In the genomic region with DNA sequence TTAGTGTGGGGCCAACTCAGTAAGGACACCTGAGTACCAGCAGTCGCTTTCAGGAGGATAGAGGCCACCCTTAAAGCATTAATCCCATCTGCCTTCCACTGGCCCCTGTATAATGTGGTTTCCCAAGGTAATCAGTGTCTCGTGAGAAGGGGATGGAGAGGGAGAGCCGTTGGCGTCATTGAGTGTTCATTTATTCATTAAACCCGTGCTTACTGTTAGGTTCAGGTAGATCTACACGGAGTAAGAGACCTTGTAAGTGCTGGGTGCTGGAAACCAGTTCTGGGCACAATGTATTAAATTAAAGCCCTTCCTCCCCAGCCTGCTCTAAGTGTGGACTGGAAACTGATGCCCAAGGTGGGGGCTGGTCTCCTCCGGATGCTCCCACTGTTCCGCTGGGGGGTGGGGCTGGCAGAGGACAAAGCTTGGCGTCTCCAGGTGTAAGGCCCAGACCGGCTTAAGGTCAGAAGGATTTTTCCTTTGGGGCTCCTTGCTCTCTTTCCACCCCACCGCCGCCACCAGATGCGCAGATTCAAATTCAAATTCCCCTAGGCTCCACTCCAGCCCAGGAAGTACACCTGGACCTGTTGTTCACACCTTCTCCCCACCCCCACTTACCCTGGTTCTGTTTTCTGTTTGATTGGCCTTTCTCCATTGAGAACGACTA, we compare ENCODE assay signal across 8 mouse cellular contexts. TPM values are rescaled to one million over a fixed set of nuclear protein-coding genes. Genes with fewer than 3 reads are reported as not detected.
DNase-seq lines count a peak whose midpoint lies in the region; ATAC-seq and TF ChIP-seq lines count a peak whose summit lies in the region.

No protein-coding gene starts in this region.

- H3K4me1 ChIP-seq in forebrain, embryonic 12.5 days, result peaks cover 79% of the 10 kb centered on the region
- H3K4me1 ChIP-seq in forebrain, postnatal 0 days (ENCODE audit: insufficient read depth), result peaks cover 33% of the 10 kb centered on the region
- peaks cover 82% of the 10 kb centered on the region for H3K4me1 ChIP-seq in lung, embryonic 15.5 days
- H3K4me1 ChIP-seq in intestine, postnatal 0 days (replicated peaks; ENCODE audit: control insufficient read depth, insufficient read depth, low read length), result 0 out of 2 replicates have a peak, but pooled peaks cover 4% of the 10 kb centered on the region
- H3K4me1 ChIP-seq in stomach, embryonic 14.5 days (ENCODE audit: control insufficient read depth, insufficient read depth, low read length), result peaks cover 74% of the 10 kb centered on the region

- H3K27ac ChIP-seq in forebrain, embryonic 12.5 days, result no peak overlapping the region
- H3K27ac ChIP-seq in forebrain, postnatal 0 days (ENCODE audit: low read depth, low read length), result no peak overlapping the region
- peak overlapping the region; percentile 95 for H3K27ac ChIP-seq in lung, embryonic 15.5 days
- H3K27ac ChIP-seq in intestine, postnatal 0 days (ENCODE audit: low read depth, low read length), result no peak overlapping the region
- peak overlapping the region; percentile 52; the same call in 1 of the 2 replicates for H3K27ac ChIP-seq in stomach, embryonic 14.5 days (ENCODE audit: low read length)

- H3K9ac ChIP-seq in forebrain, embryonic 12.5 days, result no peak overlapping the region
- no peak overlapping the region for H3K9ac ChIP-seq in forebrain, postnatal 0 days
- H3K9ac ChIP-seq in lung, embryonic 15.5 days, result peak overlapping the region; percentile 67; the same call in 1 of the 2 replicates
- H3K9ac ChIP-seq in intestine, postnatal 0 days (ENCODE audit: low read depth, low read length), result no peak overlapping the region
- H3K9ac ChIP-seq in stomach, embryonic 14.5 days (replicated peaks; ENCODE audit: low read depth, low read length), result 0 out of 2 replicates have a peak overlapping the region, but pooled peaks have one; percentile 18

- no peak overlapping the region for H3K4me3 ChIP-seq in forebrain, embryonic 12.5 days (replicated peaks)
- no peak overlapping the region for H3K4me3 ChIP-seq in forebrain, postnatal 0 days (ENCODE audit: low read depth, low read length)
- peak overlapping the region; percentile 60 for H3K4me3 ChIP-seq in lung, embryonic 15.5 days
- H3K4me3 ChIP-seq in intestine, postnatal 0 days (ENCODE audit: low read depth, low read length), result no peak overlapping the region
- H3K4me3 ChIP-seq in stomach, embryonic 14.5 days (ENCODE audit: low read depth, low read length), result peak overlapping the region; percentile 68

- H3K36me3 ChIP-seq in forebrain, embryonic 12.5 days (replicated peaks), result no peaks in the 10 kb centered on the region
- H3K36me3 ChIP-seq in forebrain, postnatal 0 days (ENCODE audit: insufficient read depth), result no peaks in the 10 kb centered on the region
- no peaks in the 10 kb centered on the region for H3K36me3 ChIP-seq in lung, embryonic 15.5 days
- peaks cover 8% of the 10 kb centered on the region for H3K36me3 ChIP-seq in intestine, postnatal 0 days (ENCODE audit: control insufficient read depth, insufficient read depth)
- H3K36me3 ChIP-seq in stomach, embryonic 14.5 days (ENCODE audit: control insufficient read depth, insufficient read depth, low read length), result peaks cover 2% of the 10 kb centered on the region; the same call in 1 of the 2 replicates

- WGBS in forebrain, embryonic 12.5 days, result 27% methylated on average over 14 of the region's 14 CpGs
- WGBS in forebrain, postnatal 0 days, result 55% methylated on average over 14 of the region's 14 CpGs
- 47% methylated on average over 14 of the region's 14 CpGs for WGBS in lung, embryonic 15.5 days
- WGBS in intestine, postnatal 0 days, result 73% methylated on average over 14 of the region's 14 CpGs
- whole genome bisulfite sequencing in stomach, embryonic 14.5 days, result 44% methylated on average over 14 of the region's 14 CpGs

- H3K4me2 ChIP-seq in forebrain, embryonic 12.5 days, result peak overlapping the region; percentile 100; the same call in 1 of the 2 replicates
- no peak overlapping the region for H3K4me2 ChIP-seq in forebrain, postnatal 0 days (ENCODE audit: low read depth)
- peak overlapping the region; percentile 94 for H3K4me2 ChIP-seq in lung, embryonic 15.5 days
- peak overlapping the region; percentile 99; the same call in 1 of the 2 replicates for H3K4me2 ChIP-seq in intestine, postnatal 0 days (replicated peaks; ENCODE audit: low read depth)
- H3K4me2 ChIP-seq in stomach, embryonic 14.5 days (replicated peaks; ENCODE audit: low read depth, low read length), result peak overlapping the region; percentile 100

- no peak for TF ChIP-seq CTCF in forebrain, postnatal 0 days (IDR thresholded peaks at IDR 0.05; ENCODE audit: low read depth)
- no peak for TF ChIP-seq CTCF in intestine, postnatal 0 days (IDR thresholded peaks at IDR 0.05; ENCODE audit: low read depth)

- no peaks in the 10 kb centered on the region for H3K9me3 ChIP-seq in forebrain, embryonic 12.5 days
- H3K9me3 ChIP-seq in forebrain, postnatal 0 days (ENCODE audit: low read length), result no peaks in the 10 kb centered on the region
- no peaks in the 10 kb centered on the region for H3K9me3 ChIP-seq in lung, embryonic 15.5 days
- H3K9me3 ChIP-seq in intestine, postnatal 0 days (ENCODE audit: control insufficient read depth), result no peaks in the 10 kb centered on the region
- no peaks in the 10 kb centered on the region for H3K9me3 ChIP-seq in stomach, embryonic 14.5 days (ENCODE audit: control insufficient read depth, low read depth, low read length)

- H3K27me3 ChIP-seq in forebrain, embryonic 12.5 days, result peaks cover 75% of the 10 kb centered on the region
- no peaks in the 10 kb centered on the region for H3K27me3 ChIP-seq in forebrain, postnatal 0 days (ENCODE audit: insufficient read depth, low read length)
- H3K27me3 ChIP-seq in lung, embryonic 15.5 days, result no peaks in the 10 kb centered on the region
- H3K27me3 ChIP-seq in intestine, postnatal 0 days (replicated peaks; ENCODE audit: control insufficient read depth, insufficient read depth, low read length), result no peaks in the 10 kb centered on the region
- H3K27me3 ChIP-seq in stomach, embryonic 14.5 days (ENCODE audit: control insufficient read depth, insufficient read depth, low read length), result no peaks in the 10 kb centered on the region

- ATAC-seq in forebrain, embryonic 12.5 days (ENCODE audit: low FRiP score), result no peak
- no peak for ATAC-seq in forebrain, postnatal 0 days
- no peak for ATAC-seq in lung, embryonic 15.5 days (ENCODE audit: borderline replicate concordance, extremely low read depth, low FRiP score, low TSS enrichment)
- no peak for ATAC-seq in intestine, postnatal 0 days
- no peak for ATAC-seq in stomach, embryonic 14.5 days (ENCODE audit: insufficient number of reproducible peaks, insufficient read depth, low FRiP score, low read depth)

- no peak for DNase-seq in forebrain, postnatal 0 days
- DNase-seq in lung, postnatal 14 days, result no peak
- no peak for DNase-seq in cerebellum, adult 8-10 months
- no peak for DNase-seq in frontal cortex, adult 2 months (ENCODE audit: extremely low spot score in 1 of 2, low spot score in 1 of 2)

RNA-seq across cellular contexts. Expression of gene Ahdc1, which starts 29.3 kb away (rescaled TPM):
- 7.2 and 8.1 TPM in 2 replicates for polyA plus RNA-seq in forebrain, embryonic 12.5 days (2016; fragmentation: Nextera tagmentation; extraction: Ambion mirVana)
- 56.7 and 82.4 TPM in 2 replicates for total RNA-seq in forebrain, postnatal 0 days (2014; rRNA removed)
- 7.6 and 8.4 TPM in 2 replicates for polyA plus RNA-seq in forebrain, postnatal 0 days (2015; fragmentation: Nextera tagmentation; extraction: Ambion mirVana)
- 8.5 and 10.5 TPM in 2 replicates for polyA plus RNA-seq in lung, embryonic 15.5 days (2015; fragmentation: Nextera tagmentation; extraction: Ambion mirVana)
- polyA plus RNA-seq in intestine, postnatal 0 days (2015; fragmentation: Nextera tagmentation; extraction: Ambion mirVana), result 2.4 and 3.1 TPM in 2 replicates
- 10.3 and 10.7 TPM in 2 replicates for polyA plus RNA-seq in stomach, embryonic 14.5 days (2014; fragmentation: Nextera tagmentation; extraction: Ambion mirVana)
- 28.5 and 28.6 TPM in 2 replicates for polyA plus RNA-seq in frontal cortex, adult 2 months (2012; rRNA removed)

Comparison
In these comparisons a context has a peak if more than half of its experiments do, and no peak if none do; other contexts are left out.
1. H3K27ac ChIP-seq: peak in lung, embryonic 15.5 days (single experiment) and stomach, embryonic 14.5 days (single experiment); none in forebrain, embryonic 12.5 days (single experiment), forebrain, postnatal 0 days (single experiment) and intestine, postnatal 0 days (single experiment).
2. H3K4me3 ChIP-seq: peak in lung, embryonic 15.5 days (single experiment) and stomach, embryonic 14.5 days (single experiment); none in forebrain, embryonic 12.5 days (single experiment), forebrain, postnatal 0 days (single experiment) and intestine, postnatal 0 days (single experiment).
3. H3K9ac ChIP-seq: peak in lung, embryonic 15.5 days (single experiment) and stomach, embryonic 14.5 days (single experiment); none in forebrain, embryonic 12.5 days (single experiment), forebrain, postnatal 0 days (single experiment) and intestine, postnatal 0 days (single experiment).